Mouse (Mus musculus) retina, postnatal 1 day (tissue): ENCODE measurements at regions not wholly inside any gene's neighbourhood (a gene's known extent, or its start where the extent isn't known, plus 50 kb on each side); places are given as distances from the start of the nearest gene placed in this dataset.
A peak's percentile ranks its signal among the peaks of the same experiment; 100 is the strongest.

Experiments used
- DNase-seq: peaks from one replicate; pipeline ENCODE4 v3.0.0-alpha.2; 2012

DNA sequence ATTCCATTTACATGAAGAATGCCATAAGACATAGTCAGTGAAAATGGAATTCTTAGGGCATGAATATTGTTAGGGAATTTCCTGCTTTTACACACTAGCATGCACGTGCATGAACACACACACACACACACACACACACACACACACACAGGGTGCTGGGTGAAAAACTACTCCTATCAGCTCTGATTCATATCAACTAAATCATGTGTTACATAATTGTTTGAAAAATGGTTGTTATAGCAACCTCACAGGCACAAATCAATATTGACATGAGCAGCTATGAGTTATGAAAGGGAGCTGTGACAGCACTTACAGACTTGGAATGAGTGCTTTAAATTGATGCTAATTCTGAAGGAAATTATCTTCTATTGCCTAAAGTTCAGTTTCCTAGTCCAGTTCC lies 72.8 kb upstream of the Ahr start:
- DNase-seq: peak; percentile 5

DNA sequence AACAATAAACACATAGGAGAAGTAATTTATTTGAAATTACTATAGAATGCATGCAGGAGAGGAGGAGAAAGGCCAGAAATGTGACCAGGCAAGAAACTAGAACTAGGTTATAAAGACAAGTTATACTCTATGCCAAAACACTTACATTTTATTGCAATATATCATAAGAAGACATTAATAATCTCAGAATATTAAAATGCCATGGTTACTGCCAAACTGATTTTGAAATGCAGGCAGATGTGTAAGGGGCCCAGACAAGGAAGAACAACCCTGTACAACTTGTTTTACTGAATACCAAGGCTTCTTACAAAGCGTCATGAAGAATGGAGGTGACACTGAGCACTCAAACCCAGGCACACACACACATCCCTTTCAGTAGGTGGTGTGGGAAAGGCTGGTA lies 68.9 kb upstream of the Ahr start:
- DNase-seq: no peak

DNA sequence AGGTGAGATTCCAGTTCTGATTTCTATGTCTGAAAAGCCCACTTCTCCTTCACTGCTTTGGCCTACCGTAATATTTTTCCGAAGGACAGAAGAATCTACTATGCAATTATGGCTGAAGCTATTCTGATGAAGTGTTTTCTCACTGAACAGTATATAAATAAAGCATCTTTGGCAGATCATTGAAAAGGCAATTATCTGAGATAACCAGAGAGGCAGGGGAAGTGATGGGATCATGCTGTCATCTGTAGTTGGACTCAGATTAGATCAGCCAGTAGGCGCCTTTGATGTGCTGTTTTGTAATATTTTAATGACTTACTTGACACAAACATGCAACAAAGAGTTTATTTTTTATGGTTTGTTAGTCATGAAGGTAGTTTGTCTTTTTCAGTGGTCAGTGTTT lies 67.8 kb upstream of the Ahr start:
- no peak for DNase-seq

DNA sequence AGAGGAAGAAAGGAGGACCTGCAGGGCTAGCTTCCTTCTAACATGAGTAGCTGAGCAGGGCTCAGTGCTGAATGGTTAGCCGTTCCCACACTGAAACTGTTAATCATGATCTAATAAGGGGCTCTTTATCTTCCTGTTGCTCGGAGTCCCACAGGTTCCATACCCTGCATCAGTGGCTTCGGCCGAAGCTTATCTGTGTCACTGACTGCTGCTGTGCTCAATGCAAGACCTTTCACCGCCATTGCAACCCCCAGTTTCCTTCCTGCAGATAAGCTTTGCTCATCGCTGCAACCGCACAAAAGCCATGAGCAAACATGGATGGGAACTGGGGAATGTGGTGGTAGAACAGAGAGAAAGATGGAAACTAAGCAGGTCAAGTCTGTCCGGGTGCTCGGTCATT lies 63.5 kb upstream of the Ahr start:
- no peak for DNase-seq

DNA sequence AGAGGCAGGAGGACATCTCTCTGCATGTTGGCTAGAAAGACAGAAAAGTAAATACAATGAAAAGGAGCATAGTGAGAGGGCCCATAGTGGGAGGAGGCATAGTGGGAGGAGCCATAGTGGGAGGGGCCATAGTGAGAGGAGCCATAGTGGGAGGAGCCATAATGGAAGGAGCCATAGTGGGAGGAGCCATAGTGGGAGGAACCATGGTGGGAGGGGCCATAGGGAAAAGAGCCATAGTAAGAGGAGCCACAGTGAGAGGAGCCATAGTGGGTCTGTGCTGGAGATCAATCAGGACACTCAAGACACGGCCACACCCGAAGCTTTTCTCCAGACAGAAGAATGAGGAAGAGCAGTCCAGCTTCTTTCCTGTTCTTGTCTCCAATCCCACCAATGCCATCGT lies 58.0 kb upstream of the Ahr start:
- no peak for DNase-seq
